Mouse (Mus musculus): ENCODE data around the gene Atf5. TPM values are rescaled to one million over a fixed set of nuclear protein-coding genes. Genes with fewer than 3 reads are reported as not detected.

Atf5 gene
- polyA plus RNA-seq, 1 experiment, result 939 TPM

DNA sequence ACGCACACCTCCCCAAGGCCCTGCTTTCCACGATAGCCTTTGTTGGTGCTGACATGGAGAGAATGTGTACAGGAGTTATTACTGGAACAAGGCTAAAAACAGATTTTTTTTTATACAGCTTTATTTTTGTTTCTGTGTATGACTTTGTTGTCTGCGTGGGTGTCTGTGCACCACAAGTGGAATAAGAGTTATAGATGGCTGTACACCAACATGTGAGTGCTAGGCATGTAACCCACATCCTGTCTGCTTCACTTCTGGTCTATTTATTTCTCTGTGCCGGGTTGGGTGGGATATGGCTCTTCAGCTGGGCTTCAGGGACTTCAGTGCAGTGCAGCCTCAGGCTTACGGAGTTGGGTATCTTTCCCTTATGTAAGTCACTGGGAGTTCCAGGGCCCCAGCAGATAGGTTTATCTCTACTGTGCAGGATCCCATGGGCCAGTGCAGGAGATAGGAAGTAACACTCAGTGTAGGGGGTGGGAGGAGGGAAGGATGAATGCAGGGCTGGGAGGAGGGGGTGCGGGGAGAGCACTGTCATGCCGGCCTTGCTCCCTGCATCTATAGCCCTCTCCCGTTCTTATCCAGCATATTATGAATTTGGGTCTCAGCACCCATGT is 43.8 kb downstream of the Atf5 start:
- Histone ChIP-seq H3K4me3 (no peak overlapping the region), H3ac (ENCODE audit: control insufficient read depth, insufficient read length) (no peak overlapping the region), H3K36me3 (ENCODE audit: control insufficient read depth, insufficient read depth) (no peaks in the 10 kb centered on the region), H3K79me2 (ENCODE audit: control insufficient read depth, insufficient read depth) (no peaks in the 10 kb centered on the region), H3K4me2 (ENCODE audit: low read depth) (no peak overlapping the region), H3K27me3 (ENCODE audit: control insufficient read depth, insufficient read depth, insufficient read length) (no peaks in the 10 kb centered on the region)
- TF ChIP-seq TCF3 (IDR thresholded peaks at IDR 0.05; ENCODE audit: insufficient read length, low read depth) (no peak), MAX (IDR thresholded peaks at IDR 0.05; ENCODE audit: low read depth) (no peak), POLR2AphosphoS2 (IDR thresholded peaks at IDR 0.05; ENCODE audit: insufficient read length, low read depth) (no peak), MYOG (IDR thresholded peaks at IDR 0.05; ENCODE audit: control insufficient read depth in 1 of 3, insufficient read depth in 1 of 3, insufficient read length in 2 of 3, low read depth in 2 of 3) (no peak), MYOD1 (IDR thresholded peaks at IDR 0.05; ENCODE audit: control insufficient read depth in 1 of 3, insufficient read length in 2 of 3, low read depth in 2 of 3) (no peak), CEBPB (IDR thresholded peaks at IDR 0.05; ENCODE audit: insufficient read depth, poor library complexity, severe bottlenecking) (no peak), E2F4 (IDR thresholded peaks at IDR 0.05; ENCODE audit: insufficient read depth) (no peak), REST (IDR thresholded peaks at IDR 0.05; ENCODE audit: insufficient read depth, insufficient read length) (no peak), TCF12 (IDR thresholded peaks at IDR 0.05; ENCODE audit: insufficient read depth, poor library complexity, severe bottlenecking) (no peak), USF1 (IDR thresholded peaks at IDR 0.05; ENCODE audit: low read depth) (no peak), SRF (IDR thresholded peaks at IDR 0.05; ENCODE audit: control insufficient read depth, insufficient read length, low read depth) (no peak), POLR2A (IDR thresholded peaks at IDR 0.05; ENCODE audit: insufficient read length, low read depth) (no peak)

DNA sequence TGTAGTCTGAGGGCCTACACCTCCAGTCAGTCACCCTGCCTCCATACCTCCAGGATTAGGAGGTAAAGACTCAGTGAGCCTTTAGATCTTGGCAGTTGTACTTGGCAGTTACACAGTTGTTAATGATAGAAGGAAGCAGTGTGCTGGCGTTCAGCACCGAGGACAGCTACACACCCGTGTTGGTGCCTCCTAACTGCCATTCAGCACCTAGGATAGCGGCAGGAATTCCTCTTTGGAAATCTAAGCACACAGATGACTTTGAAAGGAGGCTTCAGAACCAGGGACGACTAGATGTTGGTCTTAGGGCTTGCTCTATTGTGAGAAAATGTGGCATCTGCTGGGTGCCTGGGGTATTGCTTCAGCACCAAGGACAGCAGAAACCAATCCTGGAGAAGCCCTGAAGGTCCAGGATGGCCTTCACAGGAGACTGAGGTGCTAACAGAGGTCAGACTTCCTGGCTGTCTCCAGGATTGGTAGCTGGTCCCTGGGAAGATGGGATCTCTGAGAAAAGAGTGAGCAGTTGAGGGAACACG is 46.3 kb downstream of the Atf5 start:
- Histone ChIP-seq H3K79me2 (ENCODE audit: control insufficient read depth, insufficient read depth) (no peaks in the 10 kb centered on the region), H3K4me2 (ENCODE audit: low read depth) (no peak overlapping the region), H3ac (ENCODE audit: control insufficient read depth, insufficient read length) (no peak overlapping the region), H3K4me3 (no peak overlapping the region), H3K27me3 (ENCODE audit: control insufficient read depth, insufficient read depth, insufficient read length) (no peaks in the 10 kb centered on the region), H3K36me3 (ENCODE audit: control insufficient read depth, insufficient read depth) (no peaks in the 10 kb centered on the region)
- TF ChIP-seq REST (IDR thresholded peaks at IDR 0.05; ENCODE audit: insufficient read depth, insufficient read length), result peak; percentile 99
- TF ChIP-seq MAX (IDR thresholded peaks at IDR 0.05; ENCODE audit: low read depth), result peak; percentile 90
- no peak for TF ChIP-seq USF1 (IDR thresholded peaks at IDR 0.05; ENCODE audit: low read depth)

DNA sequence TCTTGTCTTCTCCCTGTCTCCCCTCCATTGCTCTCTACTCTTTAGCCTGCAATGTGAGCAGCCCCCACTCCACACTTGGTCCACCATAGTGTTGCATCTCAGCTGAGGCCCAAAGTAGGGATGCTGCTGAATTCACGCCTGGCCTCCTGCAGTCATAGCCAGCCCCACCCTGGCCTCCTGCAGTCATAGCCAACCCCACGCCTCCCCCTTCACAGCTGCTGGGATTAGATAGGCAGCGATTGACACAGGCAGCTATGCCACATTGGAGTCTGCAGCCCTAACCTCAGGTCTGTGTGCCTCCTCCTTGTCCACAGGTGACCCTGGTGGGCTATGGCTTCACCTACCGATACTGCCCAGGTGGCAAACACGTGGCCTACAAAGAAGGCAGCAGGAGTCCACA is 48.3 kb downstream of the Atf5 start:
- H3ac ChIP-seq (ENCODE audit: control insufficient read depth, insufficient read length), result no peak overlapping the region
- H3K36me3 ChIP-seq (ENCODE audit: control insufficient read depth, insufficient read depth), result no peaks in the 10 kb centered on the region
- TF ChIP-seq CEBPB (IDR thresholded peaks at IDR 0.05; ENCODE audit: insufficient read depth, poor library complexity, severe bottlenecking) (no peak), REST (IDR thresholded peaks at IDR 0.05; ENCODE audit: insufficient read depth, insufficient read length) (no peak), MYOG (IDR thresholded peaks at IDR 0.05; ENCODE audit: control insufficient read depth in 1 of 3, insufficient read depth in 1 of 3, insufficient read length in 2 of 3, low read depth in 2 of 3) (no peak), MYOD1 (IDR thresholded peaks at IDR 0.05; ENCODE audit: control insufficient read depth in 1 of 3, insufficient read length in 2 of 3, low read depth in 2 of 3) (no peak), POLR2AphosphoS2 (IDR thresholded peaks at IDR 0.05; ENCODE audit: insufficient read length, low read depth) (no peak), SRF (IDR thresholded peaks at IDR 0.05; ENCODE audit: control insufficient read depth, insufficient read length, low read depth) (no peak), MAX (IDR thresholded peaks at IDR 0.05; ENCODE audit: low read depth) (no peak), TCF3 (IDR thresholded peaks at IDR 0.05; ENCODE audit: insufficient read length, low read depth) (no peak), USF1 (IDR thresholded peaks at IDR 0.05; ENCODE audit: low read depth) (no peak), POLR2A (IDR thresholded peaks at IDR 0.05; ENCODE audit: insufficient read length, low read depth) (no peak), TCF12 (IDR thresholded peaks at IDR 0.05; ENCODE audit: insufficient read depth, poor library complexity, severe bottlenecking) (no peak), E2F4 (IDR thresholded peaks at IDR 0.05; ENCODE audit: insufficient read depth) (no peak)
- H3K79me2 ChIP-seq (ENCODE audit: control insufficient read depth, insufficient read depth), result no peaks in the 10 kb centered on the region
- H3K4me2 ChIP-seq (ENCODE audit: low read depth), result no peak overlapping the region
- H3K27me3 ChIP-seq (ENCODE audit: control insufficient read depth, insufficient read depth, insufficient read length), result no peaks in the 10 kb centered on the region
- H3K4me3 ChIP-seq, result no peak overlapping the region

Other genes starting within 250 kb of the Atf5 start
- not detected for gene Napsa, start 244.3 kb downstream of the Atf5 start, polyA plus RNA-seq (2012; fragmentation: generic; extraction: Trizol)
- 0.92 TPM for gene Kcnc3, start 226.0 kb downstream of the Atf5 start, polyA plus RNA-seq (2012; fragmentation: generic; extraction: Trizol)
- 0.17 TPM for gene Myh14, start 145.8 kb downstream of the Atf5 start, polyA plus RNA-seq (2012; fragmentation: generic; extraction: Trizol)
- not detected for gene Izumo2, start 107.9 kb downstream of the Atf5 start, polyA plus RNA-seq (2012; fragmentation: generic; extraction: Trizol)
- gene Vrk3, start 68.2 kb downstream of the Atf5 start, polyA plus RNA-seq (2012; fragmentation: generic; extraction: Trizol), result 20.6 TPM
- gene Zfp473, start 65.6 kb downstream of the Atf5 start, polyA plus RNA-seq (2012; fragmentation: generic; extraction: Trizol), result 0.12 TPM
- 77.0 TPM for gene Nup62, start 570 bp downstream of the Atf5 start, polyA plus RNA-seq (2012; fragmentation: generic; extraction: Trizol)
- 1.9 TPM for gene Il4i1, start 271 bp downstream of the Atf5 start, polyA plus RNA-seq (2012; fragmentation: generic; extraction: Trizol)
- 200 TPM for gene Akt1s1, start 32.3 kb upstream of the Atf5 start, polyA plus RNA-seq (2012; fragmentation: generic; extraction: Trizol)
- 53.8 TPM for gene Tbc1d17, start 32.4 kb upstream of the Atf5 start, polyA plus RNA-seq (2012; fragmentation: generic; extraction: Trizol)
- gene Pnkp, start 40.5 kb upstream of the Atf5 start, polyA plus RNA-seq (2012; fragmentation: generic; extraction: Trizol), result 47.9 TPM
- 298 TPM for gene Ptov1, start 53.1 kb upstream of the Atf5 start, polyA plus RNA-seq (2012; fragmentation: generic; extraction: Trizol)
- 57.4 TPM for gene Med25, start 76.1 kb upstream of the Atf5 start, polyA plus RNA-seq (2012; fragmentation: generic; extraction: Trizol)
- 11.6 TPM for gene Fuz, start 79.4 kb upstream of the Atf5 start, polyA plus RNA-seq (2012; fragmentation: generic; extraction: Trizol)
- gene Ap2a1, start 112.8 kb upstream of the Atf5 start, polyA plus RNA-seq (2012; fragmentation: generic; extraction: Trizol), result 125 TPM
- gene Tsks, start 126.5 kb upstream of the Atf5 start, polyA plus RNA-seq (2012; fragmentation: generic; extraction: Trizol), result not detected
- 2.7 TPM for gene Cpt1c, start 158.2 kb upstream of the Atf5 start, polyA plus RNA-seq (2012; fragmentation: generic; extraction: Trizol)
- 729 TPM for gene Prmt1, start 169.9 kb upstream of the Atf5 start, polyA plus RNA-seq (2012; fragmentation: generic; extraction: Trizol)
- 45.1 TPM for gene Irf3, start 181.0 kb upstream of the Atf5 start, polyA plus RNA-seq (2012; fragmentation: generic; extraction: Trizol)
- 13.3 TPM for gene Bcl2l12, start 182.1 kb upstream of the Atf5 start, polyA plus RNA-seq (2012; fragmentation: generic; extraction: Trizol)
- 56.7 TPM for gene Scaf1, start 199.7 kb upstream of the Atf5 start, polyA plus RNA-seq (2012; fragmentation: generic; extraction: Trizol)
- gene Rras, start 201.3 kb upstream of the Atf5 start, polyA plus RNA-seq (2012; fragmentation: generic; extraction: Trizol), result 127 TPM
- gene Prr12, start 236.2 kb upstream of the Atf5 start, polyA plus RNA-seq (2012; fragmentation: generic; extraction: Trizol), result 10.2 TPM
- gene Nosip, start 245.8 kb upstream of the Atf5 start, polyA plus RNA-seq (2012; fragmentation: generic; extraction: Trizol), result 66.1 TPM
- gene Prrg2, start 246.0 kb upstream of the Atf5 start, polyA plus RNA-seq (2012; fragmentation: generic; extraction: Trizol), result 12.9 TPM

Measured in myocyte (in vitro differentiated cells).